Mouse (Mus musculus): ENCODE results near the gene 5530401A14Rik. TPM values are rescaled to one million over a fixed set of nuclear protein-coding genes. Genes with fewer than 3 reads are reported as not detected.
A peak's percentile ranks its signal among the peaks of the same experiment; 100 is the strongest.

Gene 5530401A14Rik
- polyA plus RNA-seq (2015; fragmentation: Nextera tagmentation; extraction: Ambion mirVana): 0.76 and 0.77 TPM in 2 replicates

- H3K9me3 ChIP-seq: no peaks in the 10 kb centered on the region
- WGBS: 31% methylated on average over 4 of the region's 4 CpGs
- peak within 1 kb of the TSS; percentile 18; the same call in 1 of the 2 replicates for H3K27ac ChIP-seq
- H3K4me3 ChIP-seq: no peak within 1 kb of the TSS
- H3K9ac ChIP-seq: no peak within 1 kb of the TSS
- peak; percentile 65; the same call in 1 of the 2 replicates for ATAC-seq (replicated peaks)
- H3K4me2 ChIP-seq: no peak within 1 kb of the TSS
- H3K27me3 ChIP-seq (replicated peaks): no peaks in the 10 kb centered on the region
- H3K4me1 ChIP-seq: peaks cover 19% of the 10 kb centered on the region
- H3K36me3 ChIP-seq (replicated peaks): no peaks in the 10 kb centered on the region
These were observed at the start of gene 5530401A14Rik for GRCm38 (mm10) chr11:81860250-81860972. 5530401A14Rik (plus strand) TSS chr11:81860673.

- no peaks in the 10 kb centered on the region for H3K9me3 ChIP-seq
- WGBS: 82% methylated on average over 1 of the region's 1 CpGs
- H3K27me3 ChIP-seq (replicated peaks): no peaks in the 10 kb centered on the region
- no peak overlapping the region for H3K4me2 ChIP-seq
- H3K27ac ChIP-seq: no peak overlapping the region
- no peaks in the 10 kb centered on the region for H3K4me1 ChIP-seq
- H3K4me3 ChIP-seq: no peak overlapping the region
- H3K9ac ChIP-seq: no peak overlapping the region
- no peak for ATAC-seq (replicated peaks)
- no peaks in the 10 kb centered on the region for H3K36me3 ChIP-seq (replicated peaks)
These were observed 45.7 kb upstream of the 5530401A14Rik start for GRCm38 (mm10) chr11:81814816-81815215.

- no peaks in the 10 kb centered on the region for H3K36me3 ChIP-seq (replicated peaks)
These were observed 43.9 kb upstream of the 5530401A14Rik start for GRCm38 (mm10) chr11:81816531-81816930.

GRCm38 (mm10) chr11:81832381-81832780, 28.1 kb upstream of the 5530401A14Rik start:
- Histone ChIP-seq H3K4me3 (no peak overlapping the region), H3K36me3 (replicated peaks) (no peaks in the 10 kb centered on the region), H3K9ac (no peak overlapping the region), H3K27me3 (replicated peaks) (no peaks in the 10 kb centered on the region), H3K27ac (no peak overlapping the region), H3K4me1 (no peaks in the 10 kb centered on the region), H3K4me2 (no peak overlapping the region), H3K9me3 (no peaks in the 10 kb centered on the region)
- WGBS: 29% methylated on average over 1 of the region's 1 CpGs
- no peak for ATAC-seq (replicated peaks)

More at GRCm38 (mm10) chr11:81816531-81816930, 43.9 kb upstream of the 5530401A14Rik start:
- Histone ChIP-seq H3K27ac (no peak overlapping the region), H3K27me3 (replicated peaks) (no peaks in the 10 kb centered on the region), H3K4me3 (no peak overlapping the region), H3K4me1 (no peaks in the 10 kb centered on the region), H3K4me2 (no peak overlapping the region), H3K9me3 (no peaks in the 10 kb centered on the region), H3K9ac (no peak overlapping the region)
- ATAC-seq (replicated peaks): no peak
- WGBS: 71% methylated on average over 5 of the region's 5 CpGs

- H3K36me3 ChIP-seq (replicated peaks): no peaks in the 10 kb centered on the region
- H3K4me2 ChIP-seq: no peak overlapping the region
- H3K9me3 ChIP-seq: no peaks in the 10 kb centered on the region
- peak overlapping the region; percentile 6; the same call in 1 of the 2 replicates for H3K27ac ChIP-seq
- 0 out of 2 replicates have a peak, but pooled peaks cover 5% of the 10 kb centered on the region for H3K4me1 ChIP-seq
- ATAC-seq (replicated peaks): no peak
- no peaks in the 10 kb centered on the region for H3K27me3 ChIP-seq (replicated peaks)
- no peak overlapping the region for H3K4me3 ChIP-seq
- H3K9ac ChIP-seq: no peak overlapping the region
- 43% methylated on average over 4 of the region's 4 CpGs for WGBS
These were observed 22.0 kb upstream of the 5530401A14Rik start for GRCm38 (mm10) chr11:81838426-81838825.

- Histone ChIP-seq H3K27ac (no peak overlapping the region), H3K9me3 (no peaks in the 10 kb centered on the region), H3K9ac (no peak overlapping the region), H3K4me3 (no peak overlapping the region), H3K36me3 (replicated peaks) (no peaks in the 10 kb centered on the region), H3K4me1 (peaks cover 12% of the 10 kb centered on the region), H3K27me3 (replicated peaks) (no peaks in the 10 kb centered on the region), H3K4me2 (no peak overlapping the region)
- 69% methylated on average over 2 of the region's 2 CpGs for WGBS
- no peak for ATAC-seq (replicated peaks)
These were observed 19.5 kb upstream of the 5530401A14Rik start for GRCm38 (mm10) chr11:81841001-81841400.

- Histone ChIP-seq H3K9ac (no peak overlapping the region), H3K4me3 (no peak overlapping the region), H3K27ac (no peak overlapping the region), H3K9me3 (no peaks in the 10 kb centered on the region), H3K27me3 (replicated peaks) (no peaks in the 10 kb centered on the region), H3K4me1 (peaks cover 7% of the 10 kb centered on the region), H3K36me3 (replicated peaks) (no peaks in the 10 kb centered on the region), H3K4me2 (no peak overlapping the region)
- ATAC-seq (replicated peaks): no peak
- 41% methylated on average over 5 of the region's 5 CpGs for WGBS
These were observed 15.3 kb upstream of the 5530401A14Rik start for GRCm38 (mm10) chr11:81845010-81845685.

GRCm38 (mm10) chr11:81845686-81846036, 14.8 kb upstream of the 5530401A14Rik start:
- WGBS: 69% methylated on average over 3 of the region's 3 CpGs
- no peak overlapping the region for H3K4me3 ChIP-seq
- ATAC-seq (replicated peaks): no peak

GRCm38 (mm10) chr11:81847773-81848490, 12.5 kb upstream of the 5530401A14Rik start:
- Histone ChIP-seq H3K4me2 (no peak overlapping the region), H3K36me3 (replicated peaks) (no peaks in the 10 kb centered on the region), H3K9ac (no peak overlapping the region), H3K9me3 (no peaks in the 10 kb centered on the region), H3K27ac (no peak overlapping the region), H3K27me3 (replicated peaks) (no peaks in the 10 kb centered on the region), H3K4me1 (peaks cover 11% of the 10 kb centered on the region), H3K4me3 (no peak overlapping the region)
- WGBS: 81% methylated on average over 1 of the region's 1 CpGs
- no peak for ATAC-seq (replicated peaks)

More at GRCm38 (mm10) chr11:81845686-81846036, 14.8 kb upstream of the 5530401A14Rik start:
- Histone ChIP-seq H3K36me3 (replicated peaks) (no peaks in the 10 kb centered on the region), H3K27ac (no peak overlapping the region), H3K4me1 (peaks cover 9% of the 10 kb centered on the region), H3K9ac (no peak overlapping the region), H3K9me3 (no peaks in the 10 kb centered on the region), H3K27me3 (replicated peaks) (no peaks in the 10 kb centered on the region), H3K4me2 (no peak overlapping the region)

- no peaks in the 10 kb centered on the region for H3K27me3 ChIP-seq (replicated peaks)
- H3K4me2 ChIP-seq: no peak overlapping the region
- H3K27ac ChIP-seq: no peak overlapping the region
- H3K4me1 ChIP-seq: peaks cover 21% of the 10 kb centered on the region
- no peaks in the 10 kb centered on the region for H3K36me3 ChIP-seq (replicated peaks)
- H3K9ac ChIP-seq: no peak overlapping the region
- no peak for ATAC-seq (replicated peaks)
- no peaks in the 10 kb centered on the region for H3K9me3 ChIP-seq
- 46% methylated on average over 10 of the region's 10 CpGs for WGBS
- no peak overlapping the region for H3K4me3 ChIP-seq
These were observed 5.3 kb downstream of the 5530401A14Rik start for GRCm38 (mm10) chr11:81865661-81866382.

GRCm38 (mm10) chr11:81871506-81872213, 11.2 kb downstream of the 5530401A14Rik start:
- ATAC-seq (replicated peaks): no peak; the same call in 1 of the 2 replicates
- peaks cover 8% of the 10 kb centered on the region for H3K4me1 ChIP-seq
- no peaks in the 10 kb centered on the region for H3K36me3 ChIP-seq (replicated peaks)
- no peak overlapping the region for H3K4me2 ChIP-seq
- no peak overlapping the region for H3K9ac ChIP-seq
- H3K4me3 ChIP-seq: no peak overlapping the region
- no peaks in the 10 kb centered on the region for H3K27me3 ChIP-seq (replicated peaks)
- H3K9me3 ChIP-seq: no peaks in the 10 kb centered on the region
- H3K27ac ChIP-seq: peak overlapping the region; percentile 35; the same call in 1 of the 2 replicates
- 40% methylated on average over 9 of the region's 9 CpGs for WGBS
